Mouse (Mus musculus): ENCODE data around the gene Fgfr2. TPM values are rescaled to one million over a fixed set of nuclear protein-coding genes. Genes with fewer than 3 reads are reported as not detected.

Fgfr2 gene
- polyA plus RNA-seq, 1 experiment from 2014 or later, result 24.1 TPM

- no peaks in the 10 kb centered on the region for H3K9me3 ChIP-seq (ENCODE audit: control insufficient read depth, low read length)
- no peak overlapping the region for H3K27ac ChIP-seq (ENCODE audit: low read depth, low read length)
- 84% methylated on average over 5 of the region's 5 CpGs for WGBS
- no peak overlapping the region for H3K9ac ChIP-seq (ENCODE audit: low read depth, low read length)
- H3K4me2 ChIP-seq (ENCODE audit: low read length), result no peak overlapping the region
- peaks cover 13% of the 10 kb centered on the region for H3K4me1 ChIP-seq (ENCODE audit: control insufficient read depth, insufficient read depth, low read depth, low read length)
- H3K27me3 ChIP-seq (replicated peaks; ENCODE audit: control insufficient read depth, insufficient read depth, low read length), result no peaks in the 10 kb centered on the region
- no peak overlapping the region for H3K4me3 ChIP-seq (ENCODE audit: low read length)
- ATAC-seq, result no peak
- no peaks in the 10 kb centered on the region for H3K36me3 ChIP-seq (ENCODE audit: control insufficient read depth, insufficient read depth, low read length)
Observed at GRCm38 (mm10) chr7:132801509-132801908, 321.6 kb downstream of the Fgfr2 start.

GRCm38 (mm10) chr7:132800868-132801267 is 322.3 kb downstream of the Fgfr2 start:
- Histone ChIP-seq H3K4me2 (ENCODE audit: low read length) (no peak overlapping the region), H3K9ac (ENCODE audit: low read depth, low read length) (no peak overlapping the region), H3K9me3 (ENCODE audit: control insufficient read depth, low read length) (no peaks in the 10 kb centered on the region), H3K36me3 (ENCODE audit: control insufficient read depth, insufficient read depth, low read length) (no peaks in the 10 kb centered on the region), H3K4me1 (ENCODE audit: control insufficient read depth, insufficient read depth, low read depth, low read length) (peaks cover 9% of the 10 kb centered on the region), H3K27ac (ENCODE audit: low read depth, low read length) (no peak overlapping the region), H3K27me3 (replicated peaks; ENCODE audit: control insufficient read depth, insufficient read depth, low read length) (no peaks in the 10 kb centered on the region), H3K4me3 (ENCODE audit: low read length) (no peak overlapping the region)
- ATAC-seq, result no peak
- WGBS, result 86% methylated on average over 10 of the region's 10 CpGs

GRCm38 (mm10) chr7:132799119-132800016 is 323.8 kb downstream of the Fgfr2 start:
- Histone ChIP-seq H3K27ac (ENCODE audit: low read depth, low read length) (no peak overlapping the region), H3K4me2 (ENCODE audit: low read length) (no peak overlapping the region), H3K4me1 (ENCODE audit: control insufficient read depth, insufficient read depth, low read depth, low read length) (no peaks in the 10 kb centered on the region), H3K36me3 (ENCODE audit: control insufficient read depth, insufficient read depth, low read length) (no peaks in the 10 kb centered on the region), H3K9ac (ENCODE audit: low read depth, low read length) (no peak overlapping the region), H3K9me3 (ENCODE audit: control insufficient read depth, low read length) (no peaks in the 10 kb centered on the region), H3K4me3 (ENCODE audit: low read length) (no peak overlapping the region), H3K27me3 (replicated peaks; ENCODE audit: control insufficient read depth, insufficient read depth, low read length) (no peaks in the 10 kb centered on the region)
- WGBS, result 91% methylated on average over 5 of the region's 5 CpGs
- ATAC-seq, result 0 out of 2 replicates have a peak, but pooled peaks have one; percentile 20

GRCm38 (mm10) chr7:132795141-132795540 is 328.0 kb downstream of the Fgfr2 start:
- Histone ChIP-seq H3K9me3 (ENCODE audit: control insufficient read depth, low read length) (no peaks in the 10 kb centered on the region), H3K27me3 (replicated peaks; ENCODE audit: control insufficient read depth, insufficient read depth, low read length) (no peaks in the 10 kb centered on the region)
- WGBS, result 89% methylated on average over 5 of the region's 5 CpGs

GRCm38 (mm10) chr7:132793467-132793866 is 329.7 kb downstream of the Fgfr2 start:
- no peak for ATAC-seq
- Histone ChIP-seq H3K9ac (ENCODE audit: low read depth, low read length) (no peak overlapping the region), H3K4me2 (ENCODE audit: low read length) (no peak overlapping the region), H3K36me3 (ENCODE audit: control insufficient read depth, insufficient read depth, low read length) (no peaks in the 10 kb centered on the region), H3K27me3 (replicated peaks; ENCODE audit: control insufficient read depth, insufficient read depth, low read length) (no peaks in the 10 kb centered on the region), H3K4me3 (ENCODE audit: low read length) (no peak overlapping the region), H3K27ac (ENCODE audit: low read depth, low read length) (no peak overlapping the region), H3K4me1 (ENCODE audit: control insufficient read depth, insufficient read depth, low read depth, low read length) (no peaks in the 10 kb centered on the region), H3K9me3 (ENCODE audit: control insufficient read depth, low read length) (no peaks in the 10 kb centered on the region)
- 62% methylated on average over 6 of the region's 6 CpGs for WGBS

More at GRCm38 (mm10) chr7:132795141-132795540, 328.0 kb downstream of the Fgfr2 start:
- no peak for ATAC-seq
- H3K36me3 ChIP-seq (ENCODE audit: control insufficient read depth, insufficient read depth, low read length), result no peaks in the 10 kb centered on the region
- H3K9ac ChIP-seq (ENCODE audit: low read depth, low read length), result no peak overlapping the region
- no peak overlapping the region for H3K4me3 ChIP-seq (ENCODE audit: low read length)
- no peak overlapping the region for H3K4me2 ChIP-seq (ENCODE audit: low read length)
- no peaks in the 10 kb centered on the region for H3K4me1 ChIP-seq (ENCODE audit: control insufficient read depth, insufficient read depth, low read depth, low read length)
- no peak overlapping the region for H3K27ac ChIP-seq (ENCODE audit: low read depth, low read length)

GRCm38 (mm10) chr7:132790447-132791219 is 332.5 kb downstream of the Fgfr2 start:
- Histone ChIP-seq H3K4me3 (ENCODE audit: low read length) (no peak overlapping the region), H3K9me3 (ENCODE audit: control insufficient read depth, low read length) (no peaks in the 10 kb centered on the region)
- ATAC-seq, result no peak

GRCm38 (mm10) chr7:132788826-132789225 is 334.3 kb downstream of the Fgfr2 start:
- Histone ChIP-seq H3K27ac (ENCODE audit: low read depth, low read length) (no peak overlapping the region), H3K4me3 (ENCODE audit: low read length) (no peak overlapping the region), H3K4me1 (ENCODE audit: control insufficient read depth, insufficient read depth, low read depth, low read length) (peaks cover 17% of the 10 kb centered on the region; the same call in 1 of the 2 replicates), H3K9me3 (ENCODE audit: control insufficient read depth, low read length) (no peaks in the 10 kb centered on the region), H3K4me2 (ENCODE audit: low read length) (no peak overlapping the region), H3K27me3 (replicated peaks; ENCODE audit: control insufficient read depth, insufficient read depth, low read length) (no peaks in the 10 kb centered on the region), H3K36me3 (ENCODE audit: control insufficient read depth, insufficient read depth, low read length) (no peaks in the 10 kb centered on the region), H3K9ac (ENCODE audit: low read depth, low read length) (no peak overlapping the region)
- 91% methylated on average over 13 of the region's 13 CpGs for WGBS
- ATAC-seq, result no peak

More at GRCm38 (mm10) chr7:132790447-132791219, 332.5 kb downstream of the Fgfr2 start:
- H3K27ac ChIP-seq (ENCODE audit: low read depth, low read length), result no peak overlapping the region
- H3K9ac ChIP-seq (ENCODE audit: low read depth, low read length), result no peak overlapping the region
- H3K4me1 ChIP-seq (ENCODE audit: control insufficient read depth, insufficient read depth, low read depth, low read length), result peaks cover 12% of the 10 kb centered on the region; the same call in 1 of the 2 replicates
- no peaks in the 10 kb centered on the region for H3K36me3 ChIP-seq (ENCODE audit: control insufficient read depth, insufficient read depth, low read length)
- WGBS, result 85% methylated on average over 14 of the region's 14 CpGs
- H3K27me3 ChIP-seq (replicated peaks; ENCODE audit: control insufficient read depth, insufficient read depth, low read length), result no peaks in the 10 kb centered on the region
- H3K4me2 ChIP-seq (ENCODE audit: low read length), result no peak overlapping the region

GRCm38 (mm10) chr7:132787496-132788190 is 335.5 kb downstream of the Fgfr2 start:
- Histone ChIP-seq H3K27me3 (replicated peaks; ENCODE audit: control insufficient read depth, insufficient read depth, low read length) (no peaks in the 10 kb centered on the region), H3K4me1 (ENCODE audit: control insufficient read depth, insufficient read depth, low read depth, low read length) (peaks cover 17% of the 10 kb centered on the region; the same call in 1 of the 2 replicates), H3K27ac (ENCODE audit: low read depth, low read length) (no peak overlapping the region), H3K9me3 (ENCODE audit: control insufficient read depth, low read length) (no peaks in the 10 kb centered on the region), H3K4me2 (ENCODE audit: low read length) (no peak overlapping the region), H3K36me3 (ENCODE audit: control insufficient read depth, insufficient read depth, low read length) (no peaks in the 10 kb centered on the region), H3K4me3 (ENCODE audit: low read length) (no peak overlapping the region), H3K9ac (ENCODE audit: low read depth, low read length) (no peak overlapping the region)
- no peak for ATAC-seq
- WGBS, result 90% methylated on average over 4 of the region's 4 CpGs
